Mouse (Mus musculus): ENCODE measurements around the gene Hist2h2ac. TPM values are rescaled to one million over a fixed set of nuclear protein-coding genes. Genes with fewer than 3 reads are reported as not detected.

Hist2h2ac gene
- polyA plus RNA-seq, 1 experiment from 2014 or later = 13.3 TPM

GRCm38 (mm10) chr3:96262216-96262875 lies 41.7 kb upstream of the Hist2h2ac start:
- Histone ChIP-seq H3K27ac (peak overlapping the region; percentile 98), H3K9me3 (replicated peaks) (no peaks in the 10 kb centered on the region), H3K4me1 (peaks cover 29% of the 10 kb centered on the region), H3K4me3 (peak overlapping the region; percentile 59), H3K36me3 (ENCODE audit: poor library complexity, severe bottlenecking) (no peaks in the 10 kb centered on the region), H3K27me3 (no peaks in the 10 kb centered on the region), H3K4me2 (peak overlapping the region; percentile 74), H3K9ac (peak overlapping the region; percentile 86)
- ATAC-seq = peak; percentile 67
- WGBS = under 1% methylated on average over 19 of the region's 19 CpGs

GRCm38 (mm10) chr3:96261623-96262022 lies 40.9 kb upstream of the Hist2h2ac start:
- H3K27me3 ChIP-seq = no peaks in the 10 kb centered on the region
- ATAC-seq = no peak
- no peaks in the 10 kb centered on the region for H3K9me3 ChIP-seq (replicated peaks)
- H3K4me2 ChIP-seq = peak overlapping the region; percentile 74
- peak overlapping the region; percentile 59 for H3K4me3 ChIP-seq
- H3K9ac ChIP-seq = peak overlapping the region; percentile 86
- WGBS = 62% methylated on average over 3 of the region's 3 CpGs
- no peaks in the 10 kb centered on the region for H3K36me3 ChIP-seq (ENCODE audit: poor library complexity, severe bottlenecking)
- peaks cover 26% of the 10 kb centered on the region for H3K4me1 ChIP-seq
- peak overlapping the region; percentile 98 for H3K27ac ChIP-seq

- Histone ChIP-seq H3K4me3 (no peak overlapping the region), H3K27ac (no peak overlapping the region), H3K4me2 (no peak overlapping the region), H3K36me3 (ENCODE audit: poor library complexity, severe bottlenecking) (no peaks in the 10 kb centered on the region), H3K27me3 (no peaks in the 10 kb centered on the region), H3K9me3 (replicated peaks) (no peaks in the 10 kb centered on the region), H3K9ac (no peak overlapping the region), H3K4me1 (peaks cover 26% of the 10 kb centered on the region)
- ATAC-seq = no peak
- WGBS = 93% methylated on average over 5 of the region's 5 CpGs
Observed at GRCm38 (mm10) chr3:96260220-96260619, 39.5 kb upstream of the Hist2h2ac start.

GRCm38 (mm10) chr3:96257190-96257589 lies 36.5 kb upstream of the Hist2h2ac start:
- H3K9ac ChIP-seq = no peak overlapping the region
- no peaks in the 10 kb centered on the region for H3K36me3 ChIP-seq (ENCODE audit: poor library complexity, severe bottlenecking)
- H3K4me3 ChIP-seq = no peak overlapping the region
- peaks cover 6% of the 10 kb centered on the region for H3K4me1 ChIP-seq
- no peak overlapping the region for H3K4me2 ChIP-seq
- no peaks in the 10 kb centered on the region for H3K27me3 ChIP-seq
- ATAC-seq = no peak
- H3K9me3 ChIP-seq (replicated peaks) = no peaks in the 10 kb centered on the region
- WGBS = 84% methylated on average over 3 of the region's 3 CpGs
- no peak overlapping the region for H3K27ac ChIP-seq

GRCm38 (mm10) chr3:96255926-96256593 lies 35.4 kb upstream of the Hist2h2ac start:
- H3K9me3 ChIP-seq (replicated peaks) = no peaks in the 10 kb centered on the region
- H3K4me2 ChIP-seq = no peak overlapping the region
- H3K4me3 ChIP-seq = no peak overlapping the region
- no peaks in the 10 kb centered on the region for H3K4me1 ChIP-seq
- H3K27ac ChIP-seq = no peak overlapping the region
- no peak for ATAC-seq
- WGBS = 86% methylated on average over 5 of the region's 5 CpGs
- H3K36me3 ChIP-seq (ENCODE audit: poor library complexity, severe bottlenecking) = no peaks in the 10 kb centered on the region
- no peak overlapping the region for H3K9ac ChIP-seq
- H3K27me3 ChIP-seq = no peaks in the 10 kb centered on the region

GRCm38 (mm10) chr3:96254683-96255355 lies 34.1 kb upstream of the Hist2h2ac start:
- ATAC-seq = no peak
- no peak overlapping the region for H3K4me3 ChIP-seq
- H3K4me2 ChIP-seq = no peak overlapping the region
- H3K9me3 ChIP-seq (replicated peaks) = no peaks in the 10 kb centered on the region
- H3K27ac ChIP-seq = no peak overlapping the region
- WGBS = 69% methylated on average over 10 of the region's 10 CpGs
- H3K4me1 ChIP-seq = no peaks in the 10 kb centered on the region
- H3K9ac ChIP-seq = no peak overlapping the region
- H3K27me3 ChIP-seq = no peaks in the 10 kb centered on the region
- no peaks in the 10 kb centered on the region for H3K36me3 ChIP-seq (ENCODE audit: poor library complexity, severe bottlenecking)

GRCm38 (mm10) chr3:96251787-96252186 lies 31.1 kb upstream of the Hist2h2ac start:
- no peak for ATAC-seq
- Histone ChIP-seq H3K27ac (no peak overlapping the region), H3K4me3 (no peak overlapping the region), H3K9me3 (replicated peaks) (no peaks in the 10 kb centered on the region), H3K27me3 (no peaks in the 10 kb centered on the region), H3K4me1 (peaks cover 25% of the 10 kb centered on the region), H3K36me3 (ENCODE audit: poor library complexity, severe bottlenecking) (no peaks in the 10 kb centered on the region), H3K9ac (no peak overlapping the region), H3K4me2 (no peak overlapping the region)
- WGBS = 93% methylated on average over 3 of the region's 3 CpGs

- peaks cover 25% of the 10 kb centered on the region for H3K4me1 ChIP-seq
- H3K9me3 ChIP-seq (replicated peaks) = no peaks in the 10 kb centered on the region
- H3K4me2 ChIP-seq = no peak overlapping the region
- H3K27ac ChIP-seq = no peak overlapping the region
- H3K9ac ChIP-seq = no peak overlapping the region
- WGBS = 74% methylated on average over 3 of the region's 3 CpGs
- no peak overlapping the region for H3K4me3 ChIP-seq
- no peaks in the 10 kb centered on the region for H3K27me3 ChIP-seq
- no peaks in the 10 kb centered on the region for H3K36me3 ChIP-seq (ENCODE audit: poor library complexity, severe bottlenecking)
- ATAC-seq = no peak
Observed at GRCm38 (mm10) chr3:96250890-96251289, 30.2 kb upstream of the Hist2h2ac start.

- WGBS = 49% methylated on average over 4 of the region's 4 CpGs
- no peak for ATAC-seq
- Histone ChIP-seq H3K9ac (0 out of 2 replicates have a peak overlapping the region, but pooled peaks have one; percentile 73), H3K9me3 (replicated peaks) (no peaks in the 10 kb centered on the region), H3K4me1 (peaks cover 34% of the 10 kb centered on the region), H3K36me3 (ENCODE audit: poor library complexity, severe bottlenecking) (no peaks in the 10 kb centered on the region), H3K4me3 (peak overlapping the region; percentile 45; the same call in 1 of the 2 replicates), H3K27me3 (no peaks in the 10 kb centered on the region), H3K27ac (no peak overlapping the region), H3K4me2 (peak overlapping the region; percentile 62)
Observed at GRCm38 (mm10) chr3:96249034-96249345, 28.3 kb upstream of the Hist2h2ac start.

GRCm38 (mm10) chr3:96248141-96249033 lies 27.7 kb upstream of the Hist2h2ac start:
- Histone ChIP-seq H3K27me3 (no peaks in the 10 kb centered on the region), H3K4me3 (peak overlapping the region; percentile 45), H3K9me3 (replicated peaks) (no peaks in the 10 kb centered on the region), H3K9ac (peak overlapping the region; percentile 73), H3K4me2 (peak overlapping the region; percentile 62), H3K4me1 (peaks cover 39% of the 10 kb centered on the region), H3K27ac (no peak overlapping the region), H3K36me3 (ENCODE audit: poor library complexity, severe bottlenecking) (no peaks in the 10 kb centered on the region)
- ATAC-seq = no peak
- 54% methylated on average over 6 of the region's 6 CpGs for WGBS

- Histone ChIP-seq H3K4me2 (peak overlapping the region; percentile 62), H3K27me3 (no peaks in the 10 kb centered on the region), H3K36me3 (ENCODE audit: poor library complexity, severe bottlenecking) (no peaks in the 10 kb centered on the region), H3K4me3 (peak overlapping the region; percentile 45), H3K9ac (peak overlapping the region; percentile 73), H3K4me1 (peaks cover 39% of the 10 kb centered on the region), H3K27ac (peak overlapping the region; percentile 71), H3K9me3 (replicated peaks) (no peaks in the 10 kb centered on the region)
- ATAC-seq = no peak
- 2% methylated on average over 11 of the region's 11 CpGs for WGBS
Observed at GRCm38 (mm10) chr3:96247356-96248140, 26.9 kb upstream of the Hist2h2ac start.
